Mouse (Mus musculus): ENCODE data around the gene Tm7sf2.

The Tm7sf2 gene

DNA sequence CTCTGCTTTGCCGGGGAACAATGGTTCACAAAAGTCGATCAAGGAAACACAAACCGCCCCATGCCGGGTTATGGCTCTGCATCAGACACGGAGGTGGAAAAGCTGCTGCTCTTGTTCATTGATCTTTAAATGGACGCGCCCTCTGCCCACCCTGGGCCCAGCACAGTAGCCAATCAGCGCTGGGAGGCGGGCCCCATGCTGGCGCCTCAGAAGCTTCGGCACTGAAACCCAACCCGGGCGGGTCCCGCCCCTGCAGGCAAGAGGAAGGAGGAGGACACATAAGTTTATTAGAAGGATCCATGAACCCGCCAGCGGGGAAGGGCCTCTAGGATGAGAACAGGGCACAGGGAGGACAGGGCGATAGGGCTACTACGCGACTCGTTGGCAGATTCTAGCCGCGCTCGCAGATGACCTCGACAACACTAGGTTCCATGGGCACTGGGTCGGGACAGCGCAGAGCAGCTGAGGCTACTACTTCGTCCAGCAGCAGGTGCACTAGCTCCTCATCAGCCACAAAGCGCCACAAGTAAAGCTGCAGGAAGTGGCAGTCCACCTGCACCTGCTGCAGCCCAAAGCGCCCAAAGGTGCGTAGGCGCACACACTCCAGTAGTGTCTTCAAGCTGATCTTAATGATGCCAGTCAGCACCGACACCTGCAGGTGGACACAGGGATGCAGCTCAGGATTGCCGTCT lies at the start of gene Tm7sf2:
Gene Tm7sf2 (minus strand): TSS at position 650 of the 692 bp plus-strand sequence.
- peak; percentile 87 to 91 for DNase-seq

DNA sequence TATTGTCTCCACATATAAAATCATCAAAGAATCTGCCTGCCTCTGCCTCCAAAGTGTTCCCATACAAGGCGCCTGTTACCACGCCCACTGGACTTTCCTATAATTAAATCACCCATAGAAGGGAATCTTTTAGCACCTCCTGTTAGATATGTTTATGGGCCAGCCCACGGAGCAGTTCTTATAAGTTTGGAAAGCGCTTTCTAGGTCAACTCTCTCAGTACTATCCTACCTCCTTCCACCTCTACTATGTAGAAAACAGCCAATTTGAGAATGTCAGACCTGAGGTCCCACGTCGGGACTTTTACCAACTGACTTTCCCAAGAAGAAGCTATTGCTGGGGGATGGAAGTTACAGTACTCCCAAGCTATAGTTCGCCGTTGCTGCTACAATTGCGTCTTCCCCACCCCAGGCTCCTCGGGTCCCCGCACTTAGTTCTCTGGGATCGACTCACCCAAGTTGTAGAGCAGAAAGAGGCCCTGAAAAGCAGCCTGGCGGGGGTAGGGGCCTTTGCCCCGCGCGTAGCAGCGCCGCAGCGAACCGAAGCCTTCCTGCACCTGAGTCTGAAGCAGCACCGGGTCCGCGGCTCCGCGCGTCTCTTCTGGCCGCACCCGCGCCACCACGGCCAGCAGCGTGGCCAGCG lies 49.3 kb upstream of the Tm7sf2 start:
- DNase-seq = no peak

DNA sequence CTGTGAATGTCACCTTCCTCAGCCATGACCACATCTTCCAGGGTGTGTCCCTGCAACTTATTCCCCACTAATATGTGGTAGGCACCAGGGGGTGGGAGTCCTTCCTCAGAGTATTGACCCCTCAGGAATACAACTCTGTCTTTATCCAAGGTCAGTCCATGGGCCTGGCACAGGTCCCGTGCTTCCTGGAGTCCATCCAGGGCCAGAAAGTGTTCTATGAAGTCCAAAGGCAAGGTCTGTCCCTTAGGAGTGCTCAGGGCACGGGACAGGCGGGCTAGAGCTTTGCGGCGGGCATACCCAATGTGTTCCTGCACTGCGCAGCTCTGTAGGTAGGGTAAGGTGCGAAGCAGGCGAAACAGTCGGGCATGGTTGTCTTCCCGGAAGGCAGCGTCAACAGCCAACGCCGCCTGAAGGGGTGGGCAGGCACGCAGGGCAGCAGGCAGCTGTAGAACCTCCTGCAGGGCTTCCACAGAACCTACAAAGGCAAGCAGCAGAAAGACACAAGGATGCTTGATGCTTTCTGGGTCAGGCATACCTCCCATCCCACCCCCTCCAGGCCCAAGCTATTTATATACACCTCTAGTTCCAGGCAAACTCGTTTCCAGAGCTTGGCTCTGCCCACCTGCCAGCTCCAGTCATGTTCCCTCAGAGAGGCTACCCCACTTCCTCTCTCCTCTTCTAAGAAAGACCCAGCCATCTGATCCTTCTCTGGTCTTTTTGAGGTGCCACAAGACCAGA lies 48.1 kb upstream of the Tm7sf2 start:
- DNase-seq = peak; percentile 43 to 52

DNA sequence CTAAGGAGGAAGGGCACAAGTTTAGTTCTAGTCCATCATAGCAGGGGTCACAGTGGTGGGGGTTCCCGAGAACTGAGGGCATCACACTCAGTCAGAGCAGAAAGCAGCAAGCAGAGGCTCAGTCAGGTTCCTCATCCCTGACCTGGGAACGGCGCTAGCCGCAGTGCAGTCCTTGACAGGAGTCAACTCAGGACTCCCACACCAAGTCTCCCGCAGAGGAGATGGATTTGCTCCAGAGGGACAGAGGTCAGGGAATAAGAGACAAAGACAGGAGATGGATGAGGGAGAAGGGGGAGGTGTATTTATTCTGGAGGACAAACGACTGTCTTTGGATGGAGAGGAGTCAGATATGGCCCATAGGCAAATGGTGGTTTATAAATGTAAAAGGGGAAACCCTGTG lies 44.9 kb upstream of the Tm7sf2 start:
- no peak for DNase-seq

DNA sequence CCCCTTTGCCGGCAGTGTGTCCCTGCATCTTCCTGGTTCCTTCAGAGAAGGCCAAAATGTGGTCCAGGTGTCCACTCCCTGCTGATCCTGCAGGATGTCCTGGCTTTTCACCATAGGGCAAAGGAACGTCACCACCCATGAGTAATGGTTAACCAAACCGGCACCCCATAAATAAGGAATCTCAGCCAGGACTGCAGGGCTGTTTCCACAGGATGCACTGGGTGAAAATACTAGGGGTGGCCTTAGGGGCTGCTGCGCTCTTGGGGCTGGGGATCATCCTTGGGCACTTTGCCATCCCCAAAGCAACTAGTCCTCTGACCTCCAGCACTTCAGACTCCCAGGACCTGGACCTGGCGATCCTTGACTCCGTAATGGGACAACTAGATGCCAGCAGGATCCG lies 37.4 kb upstream of the Tm7sf2 start, which contains the start of gene Naaladl1:
Gene Naaladl1 (plus strand): TSS at position 197 of the 400 bp plus-strand sequence.
- DNase-seq = no peak

DNA sequence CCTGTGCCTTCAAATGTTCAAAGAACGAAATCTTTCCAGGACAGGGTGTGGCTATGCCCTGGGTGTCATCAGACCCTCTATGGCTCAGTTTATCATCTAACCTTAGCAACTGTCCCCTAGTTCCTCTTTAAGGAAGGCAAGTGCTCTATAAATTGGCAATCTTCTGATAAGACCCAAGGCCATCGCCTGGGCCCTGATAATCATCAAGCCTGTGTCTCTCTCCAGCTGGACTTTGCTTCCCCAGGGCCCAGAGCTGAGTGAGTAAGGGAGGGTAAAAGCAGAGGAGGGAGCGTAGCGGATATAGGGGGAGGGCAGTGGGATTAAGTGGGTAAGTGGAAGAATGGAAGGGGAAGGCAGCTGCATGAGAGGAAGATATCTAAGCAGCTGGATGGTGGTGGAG lies 36.3 kb upstream of the Tm7sf2 start:
- DNase-seq = no peak

DNA sequence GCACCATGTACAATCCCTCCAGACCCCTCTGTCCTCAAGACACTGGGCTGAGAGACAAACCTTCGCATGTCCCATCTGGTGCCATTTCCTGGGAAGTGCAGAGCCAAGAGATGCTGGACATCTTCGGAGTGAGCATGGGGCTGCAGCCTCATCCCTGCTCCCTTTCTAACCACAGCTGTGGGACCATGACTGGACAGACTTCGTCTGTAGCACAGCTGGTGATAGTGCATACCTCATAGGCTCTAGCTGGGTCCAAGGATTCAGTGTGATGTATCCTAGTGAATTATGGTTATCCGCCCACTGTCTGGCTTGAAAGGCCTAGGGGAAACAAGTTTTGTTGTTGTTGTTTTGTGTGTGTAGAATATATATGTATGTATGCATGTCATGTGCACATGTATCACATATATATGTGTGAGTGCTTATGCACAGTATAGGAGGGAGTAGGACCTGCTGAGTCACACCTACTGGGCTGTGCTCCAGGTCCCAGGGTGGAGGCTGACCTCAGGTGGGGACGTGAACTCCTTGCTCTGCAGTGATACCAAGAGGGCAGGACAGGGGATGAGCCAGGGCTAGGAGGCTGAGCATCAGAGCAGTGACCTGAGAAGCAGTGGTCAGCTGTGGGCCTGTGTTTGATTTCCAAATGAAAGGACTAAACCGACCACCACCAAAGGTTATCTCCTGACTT lies 34.1 kb upstream of the Tm7sf2 start:
- DNase-seq = no peak

DNA sequence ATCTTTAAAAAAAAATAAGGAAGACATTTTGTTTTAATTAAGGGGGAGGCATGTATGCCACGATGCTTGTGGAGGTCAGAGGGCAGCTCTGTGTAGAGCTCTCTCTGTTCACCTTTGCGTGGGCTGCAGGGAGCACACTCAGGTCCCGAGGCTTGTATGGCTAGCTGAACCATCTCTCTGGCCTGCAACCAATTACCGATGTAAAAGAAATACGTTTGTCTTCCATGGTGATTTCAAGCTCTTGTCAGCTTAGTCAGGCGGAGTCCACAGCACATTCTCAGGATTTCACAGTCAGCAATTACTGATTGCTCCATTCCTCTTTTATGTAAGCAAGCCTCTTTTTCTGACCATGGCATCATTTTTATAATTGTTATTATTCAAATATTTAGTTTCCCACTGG lies 33.0 kb upstream of the Tm7sf2 start:
- DNase-seq = no peak

DNA sequence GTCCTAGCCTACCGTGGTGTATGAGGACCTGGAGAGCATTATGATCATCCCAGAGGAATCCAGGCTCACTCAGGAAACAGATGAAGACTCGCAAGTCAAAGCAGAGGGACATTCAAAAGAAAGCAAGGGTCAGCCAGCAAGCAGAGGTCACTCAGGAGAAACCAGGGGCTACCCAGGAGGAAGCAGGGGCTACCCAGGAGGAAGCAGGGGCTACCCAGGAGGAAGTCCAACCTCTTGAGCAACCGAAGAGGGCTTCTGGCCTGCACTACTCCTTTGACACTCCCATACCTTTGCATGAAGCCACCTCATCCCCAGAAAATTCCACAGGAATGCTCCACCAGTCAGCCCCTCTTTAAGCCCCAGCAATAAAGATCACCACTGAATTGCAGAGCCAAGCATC lies 29.7 kb upstream of the Tm7sf2 start:
- DNase-seq = no peak

DNA sequence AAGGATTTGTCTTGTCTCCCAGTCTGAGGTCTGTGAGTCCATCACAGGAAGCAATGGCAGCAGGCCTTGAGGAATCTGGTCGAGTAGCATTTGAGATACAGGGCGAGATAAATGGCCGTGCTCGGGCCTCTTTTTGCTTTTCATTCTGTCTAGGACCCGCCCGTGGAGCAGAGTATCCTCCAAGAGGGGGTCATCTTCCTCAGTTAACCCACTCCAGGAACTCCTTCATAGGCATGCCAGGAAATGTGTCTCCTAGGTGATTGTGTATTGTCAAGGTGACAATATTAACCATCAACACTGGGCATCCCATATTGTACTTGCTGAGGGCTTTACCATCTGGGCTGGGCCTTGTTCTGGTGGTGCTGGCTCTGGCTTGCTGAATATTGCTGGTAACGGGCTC lies 25.9 kb upstream of the Tm7sf2 start, which contains the start of gene AC131692.1:
Gene AC131692.1 (plus strand): TSS at position 301 of the 400 bp plus-strand sequence.
- DNase-seq = no peak

DNA sequence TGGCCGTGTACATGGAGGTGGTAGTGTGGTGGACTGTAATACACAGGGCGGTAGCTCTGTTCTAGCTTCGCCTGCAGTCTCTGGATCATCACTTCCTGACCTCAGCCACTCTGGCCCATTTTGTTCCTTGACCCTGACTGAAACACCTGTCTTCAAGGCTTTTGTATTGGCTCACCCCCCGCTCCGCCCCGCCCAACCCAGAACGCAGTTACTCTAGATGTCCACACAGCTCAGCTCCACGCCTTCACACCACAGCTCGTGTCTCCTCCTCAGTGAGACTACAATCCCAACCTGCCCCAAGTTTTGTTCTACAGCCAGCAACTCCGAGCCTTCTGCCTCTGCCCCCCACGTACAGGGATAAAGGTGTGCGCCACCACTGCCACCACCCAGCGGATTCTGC lies 20.7 kb upstream of the Tm7sf2 start:
- DNase-seq = no peak

DNA sequence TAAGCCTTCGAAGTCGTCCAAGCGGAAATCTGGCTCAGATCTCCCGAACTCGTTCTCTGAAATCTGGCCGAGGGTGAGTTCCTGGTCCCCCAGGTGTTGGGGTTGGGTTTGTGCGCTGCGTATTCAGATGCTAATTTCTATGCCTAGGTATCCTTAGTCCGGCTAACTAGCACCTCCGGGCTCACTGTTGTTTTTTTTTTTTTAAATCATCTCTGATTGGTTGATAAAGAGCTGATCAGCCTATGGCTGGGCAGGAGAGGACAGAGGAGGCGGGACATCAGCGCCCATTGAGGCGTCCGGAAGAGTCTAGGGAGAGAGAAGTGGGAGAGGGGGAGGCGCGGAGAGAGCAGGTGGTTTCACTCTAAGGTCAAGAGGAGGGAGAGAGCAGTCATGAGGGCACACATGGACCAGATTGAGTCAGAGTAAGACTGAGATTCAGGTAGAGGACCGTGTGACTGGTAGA lies 17.3 kb upstream of the Tm7sf2 start:
- DNase-seq = peak; percentile 45 to 56

DNA sequence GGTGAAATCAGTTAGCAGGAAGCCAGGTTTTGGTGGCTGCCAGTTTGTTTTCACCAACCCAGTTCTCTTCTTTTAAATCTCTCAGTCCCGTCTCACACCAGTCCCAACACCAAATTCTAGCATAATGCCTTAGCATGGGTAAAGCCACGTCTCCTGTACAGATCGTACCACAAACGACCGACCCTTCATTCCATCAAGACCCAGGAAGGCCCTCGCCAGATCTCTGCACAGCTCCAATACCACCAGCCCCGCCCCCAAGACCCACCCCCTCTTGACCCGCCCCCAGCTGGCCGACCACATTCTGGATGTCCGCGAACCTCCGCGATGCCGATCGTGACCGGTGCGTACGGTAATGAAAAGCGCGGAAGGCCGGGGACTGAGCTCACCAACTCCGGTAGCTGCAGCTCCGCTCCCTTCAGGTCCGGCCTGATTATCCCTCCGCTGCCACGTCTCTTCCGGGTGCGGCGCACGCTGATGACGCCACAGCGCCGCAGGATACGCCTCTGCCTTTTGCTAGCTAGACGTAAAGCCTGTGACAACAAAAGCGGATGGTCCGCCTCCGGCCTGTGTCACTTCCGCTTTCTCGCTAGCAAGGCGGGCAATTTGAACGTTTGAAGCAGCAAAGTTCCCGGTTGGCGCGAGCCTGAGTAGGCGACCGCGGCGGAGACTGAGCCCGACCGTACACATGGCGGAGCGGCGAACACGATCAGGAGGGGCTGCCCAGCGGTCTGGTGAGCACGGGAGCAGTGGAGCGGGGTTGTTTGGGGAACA lies 16.5 kb upstream of the Tm7sf2 start, which contains the start of the genes Zfpl1 and Cdca5:
Gene Zfpl1 (minus strand): TSS at position 479 of the 771 bp plus-strand sequence.
Gene Cdca5 (plus strand): TSS at position 506 of the 771 bp plus-strand sequence.
- DNase-seq = peak; percentile 98 to 99

DNA sequence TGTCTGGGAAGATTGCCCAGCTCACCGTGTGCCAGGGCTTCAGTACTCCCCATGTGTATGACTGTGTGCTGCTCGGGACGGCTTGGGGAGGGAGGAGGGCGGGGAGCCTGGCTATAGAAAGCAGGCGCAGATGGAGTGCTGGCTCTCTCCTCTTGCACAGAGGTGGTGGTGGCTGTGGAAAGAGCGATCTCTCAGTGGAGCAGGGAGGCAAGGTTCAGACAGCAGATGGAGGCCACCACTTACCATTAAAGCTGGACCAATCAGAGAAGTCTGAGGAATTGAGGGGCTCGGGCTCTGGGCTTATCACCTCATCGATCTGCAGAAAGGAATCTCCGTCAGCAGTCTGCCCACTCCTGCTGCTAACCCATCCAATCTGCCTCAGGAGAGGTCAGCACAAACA lies 14.0 kb upstream of the Tm7sf2 start, which contains the start of gene Gm28374:
Gene Gm28374 (minus strand): TSS at position 101 of the 400 bp plus-strand sequence.
- DNase-seq = no peak

DNA sequence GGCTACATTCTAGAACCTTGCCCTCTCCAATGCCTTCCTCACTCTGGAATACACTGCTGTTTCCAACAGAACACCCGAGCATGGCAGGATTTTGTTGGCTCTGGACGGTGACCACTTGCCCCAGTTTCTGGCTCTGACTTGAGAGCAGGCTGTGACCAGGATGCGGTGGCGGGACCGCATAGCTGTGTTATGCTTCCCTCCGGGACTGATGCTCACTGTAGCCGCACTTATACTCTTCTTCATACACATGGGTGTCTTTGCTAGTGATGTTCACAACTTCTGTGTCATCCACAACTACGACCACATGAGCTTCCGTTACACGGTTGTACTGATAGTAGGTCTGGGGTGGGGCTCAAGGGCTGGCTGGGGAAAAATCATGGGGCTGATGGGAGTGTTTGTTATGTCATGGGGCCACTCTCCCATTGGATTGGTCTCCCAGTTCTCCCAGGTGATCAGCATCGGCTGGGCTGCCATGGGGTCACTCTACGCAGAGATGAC lies 11.9 kb upstream of the Tm7sf2 start, which contains the start of gene Tmem262:
Gene Tmem262 (plus strand): TSS at position 51 of the 498 bp plus-strand sequence.
- no peak for DNase-seq

DNA sequence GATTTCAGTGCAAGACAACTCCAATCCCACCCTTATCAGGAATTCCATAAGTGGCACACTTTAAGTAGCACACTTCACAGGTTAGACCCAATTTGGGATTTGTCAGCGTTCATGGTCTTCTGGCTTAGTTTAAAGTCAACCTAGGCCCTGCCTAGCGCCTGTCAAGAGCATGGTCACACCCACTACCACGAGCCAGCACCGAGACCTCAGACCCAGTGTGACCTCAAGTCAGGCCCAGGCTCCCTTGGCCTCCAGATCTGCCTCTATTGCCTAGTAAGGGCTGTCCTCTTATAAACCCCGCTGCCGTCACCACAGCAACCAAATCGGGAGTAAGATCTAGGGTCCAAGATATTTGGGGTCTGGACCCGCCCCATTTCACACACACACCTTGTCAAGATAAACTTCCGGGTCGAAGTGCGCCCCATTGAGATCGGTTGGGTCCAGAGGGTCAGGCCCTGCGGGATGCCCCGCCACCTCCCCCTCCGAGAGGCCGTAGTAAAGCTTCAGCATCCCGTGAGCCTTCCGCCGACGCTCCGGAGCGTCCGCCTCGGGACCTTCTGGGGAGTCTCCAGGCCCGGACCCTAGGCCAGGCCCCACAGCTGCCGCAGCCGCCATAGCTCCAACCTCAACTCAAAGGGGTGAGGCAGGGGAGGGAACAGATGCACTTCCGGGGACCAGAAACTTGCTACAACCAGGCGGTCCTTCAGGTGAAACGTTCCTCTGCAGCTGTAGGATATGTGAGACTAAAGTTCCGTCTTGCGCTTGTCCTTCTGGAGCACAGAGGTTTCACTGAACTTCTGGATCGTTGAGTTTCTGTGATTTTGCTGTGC lies 8.6 kb upstream of the Tm7sf2 start, which contains the start of gene Vps51:
Gene Vps51 (minus strand): TSS at position 668 of the 830 bp plus-strand sequence.
- DNase-seq = peak; percentile 90 to 92

DNA sequence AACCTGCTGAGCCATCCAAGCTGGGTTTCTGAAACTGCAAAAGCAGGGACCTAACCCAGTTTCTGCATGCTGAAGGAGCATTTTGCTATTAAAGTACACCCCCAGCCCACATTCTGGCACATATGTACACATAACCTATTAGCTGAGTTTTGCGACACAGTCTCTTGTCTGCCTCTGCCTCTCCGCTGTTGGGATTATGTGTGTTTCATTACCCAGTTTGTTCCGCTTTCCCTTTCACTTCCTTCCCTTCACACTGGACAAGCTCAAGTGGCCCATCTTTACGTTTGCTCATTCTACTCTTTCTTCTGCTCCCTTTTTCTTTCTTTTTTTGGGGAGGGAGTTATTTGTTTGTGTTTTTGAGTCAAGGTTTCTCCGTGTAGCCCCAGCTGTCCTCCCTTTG lies 5.7 kb upstream of the Tm7sf2 start:
- DNase-seq = no peak

DNA sequence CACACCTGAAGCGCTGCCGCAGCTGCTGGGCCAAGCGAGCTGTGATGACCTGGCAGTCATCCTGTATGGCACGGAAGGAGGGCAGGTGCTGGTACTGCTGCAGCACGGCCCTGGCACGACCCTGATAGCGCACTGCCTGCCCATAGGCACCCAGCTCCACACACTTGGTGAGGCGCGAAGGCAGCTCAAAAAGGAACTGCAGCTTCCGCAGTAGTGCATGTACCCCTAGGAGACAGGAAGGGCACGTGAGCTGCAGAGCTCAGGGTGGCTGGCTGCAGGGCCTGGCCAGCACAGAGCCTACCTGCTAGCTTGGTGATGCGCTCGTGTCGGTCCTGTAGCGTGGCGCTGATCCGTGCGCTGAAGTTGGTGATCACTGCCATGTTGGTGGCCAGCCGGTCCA lies 3.1 kb upstream of the Tm7sf2 start:
- DNase-seq = peak in 1 of 2 experiments; percentile 25

DNA sequence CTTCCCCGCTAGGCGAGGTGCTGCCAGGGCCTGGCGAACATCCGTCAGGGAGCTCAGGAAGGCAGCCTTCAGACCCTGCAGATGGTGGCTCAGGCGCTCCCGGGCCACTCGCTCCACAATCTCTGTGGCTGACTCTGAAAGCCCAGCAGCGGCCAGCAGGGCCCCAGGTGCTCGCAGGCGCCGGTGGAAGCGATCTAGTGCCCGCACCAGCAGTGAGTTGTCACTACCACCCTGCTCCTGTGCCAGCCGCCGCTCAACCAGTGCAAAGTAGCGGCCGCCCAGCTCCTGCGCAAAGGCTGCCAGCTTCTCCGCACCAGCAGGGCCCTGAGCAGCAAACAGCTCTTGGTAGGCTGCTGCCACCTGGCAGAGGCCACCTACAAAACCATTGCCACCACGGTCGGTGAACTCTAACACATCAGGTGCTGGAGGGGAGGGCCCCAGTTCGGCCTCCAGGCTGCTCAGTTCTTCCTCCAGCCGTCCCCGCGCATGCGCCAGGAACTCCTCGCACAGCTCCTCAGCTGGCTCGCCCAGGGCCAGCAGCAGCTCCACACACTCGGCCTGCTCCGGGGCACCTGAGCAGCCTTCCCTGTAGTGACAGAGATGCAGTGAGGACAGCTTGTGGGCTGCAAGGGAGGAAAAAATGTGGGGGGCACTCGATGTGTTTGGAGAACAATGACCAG lies 2.5 kb upstream of the Tm7sf2 start:
- peak; percentile 50 to 65 for DNase-seq

DNA sequence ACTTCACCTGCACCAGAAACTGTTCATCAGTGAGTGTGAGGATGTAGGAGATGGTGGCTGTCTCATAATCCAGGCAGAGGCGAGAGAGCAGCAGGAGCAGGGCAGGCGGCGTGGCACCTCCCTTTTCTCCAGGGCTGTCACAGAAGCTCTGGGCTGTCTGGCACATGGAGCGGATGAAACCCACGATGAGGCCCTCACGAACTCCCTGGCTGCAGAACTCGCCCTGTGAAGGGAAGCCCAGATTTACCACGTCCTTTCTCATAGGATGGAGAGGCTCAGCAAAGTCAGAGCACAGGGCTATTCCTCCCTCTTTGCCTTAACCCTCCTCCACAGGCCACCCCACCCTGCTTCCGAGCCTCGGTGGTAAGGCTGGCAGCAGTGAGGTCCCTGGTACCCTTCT lies 1.7 kb upstream of the Tm7sf2 start:
- no peak for DNase-seq

Measured in cerebellum, postnatal 14 days (tissue).